Mouse (Mus musculus): ENCODE measurements around the gene Mkrn2os. TPM values are rescaled to one million over a fixed set of nuclear protein-coding genes. Genes with fewer than 3 reads are reported as not detected.

Mkrn2os gene
- polyA plus RNA-seq, 1 experiment from 2014 or later, result 27.4 TPM

- DNase-seq (ENCODE audit: low spot score) (no peak), ATAC-seq (ENCODE audit: low FRiP score, low TSS enrichment) (no peak)
- TF ChIP-seq EP300 (optimal IDR thresholded peaks at IDR 0.05) (no peak), CTCF (IDR thresholded peaks at IDR 0.05; ENCODE audit: low read depth) (no peak)
- WGBS, result 85% methylated on average over 10 of the region's 10 CpGs
- Histone ChIP-seq H3K27me3 (ENCODE audit: control insufficient read depth, insufficient read depth, low read length) (no peaks in the 10 kb centered on the region), H3K36me3 (ENCODE audit: control insufficient read depth, insufficient read depth, low read length) (peaks cover 46% of the 10 kb centered on the region), H3K9me3 (ENCODE audit: control insufficient read depth, low read length) (no peaks in the 10 kb centered on the region), H3K4me3 (ENCODE audit: low read depth, low read length) (no peak overlapping the region), H3K4me2 (replicated peaks; ENCODE audit: low read depth) (no peak overlapping the region), H3K9ac (ENCODE audit: low read length) (no peak overlapping the region), H3K27ac (replicated peaks) (no peak overlapping the region), H3K4me1 (replicated peaks; ENCODE audit: control insufficient read depth, insufficient read depth) (no peaks in the 10 kb centered on the region)
These were observed 27.4 kb upstream of the Mkrn2os start for GRCm38 (mm10) chr6:115619818-115620217.

GRCm38 (mm10) chr6:115615983-115616382 lies 23.6 kb upstream of the Mkrn2os start:
- H3K36me3 ChIP-seq (ENCODE audit: control insufficient read depth, insufficient read depth, low read length), result peaks cover 40% of the 10 kb centered on the region
- no peaks in the 10 kb centered on the region for H3K4me1 ChIP-seq (replicated peaks; ENCODE audit: control insufficient read depth, insufficient read depth)
- no peak overlapping the region for H3K4me2 ChIP-seq (replicated peaks; ENCODE audit: low read depth)
- peak; percentile 8; the same call in 1 of the 2 replicates for TF ChIP-seq CTCF (IDR thresholded peaks at IDR 0.05; ENCODE audit: low read depth)
- TF ChIP-seq EP300 (optimal IDR thresholded peaks at IDR 0.05), result no peak
- H3K27me3 ChIP-seq (ENCODE audit: control insufficient read depth, insufficient read depth, low read length), result no peaks in the 10 kb centered on the region
- DNase-seq (ENCODE audit: low spot score) (no peak), ATAC-seq (ENCODE audit: low FRiP score, low TSS enrichment) (0 out of 2 replicates have a peak, but pooled peaks have one; percentile 32)
- no peak overlapping the region for H3K4me3 ChIP-seq (ENCODE audit: low read depth, low read length)
- H3K9me3 ChIP-seq (ENCODE audit: control insufficient read depth, low read length), result no peaks in the 10 kb centered on the region
- H3K27ac ChIP-seq (replicated peaks), result no peak overlapping the region
- no peak overlapping the region for H3K9ac ChIP-seq (ENCODE audit: low read length)
- WGBS, result 71% methylated on average over 3 of the region's 3 CpGs

- no peak for ATAC-seq (ENCODE audit: low FRiP score, low TSS enrichment)
- Histone ChIP-seq H3K4me3 (ENCODE audit: low read depth, low read length) (no peak overlapping the region), H3K36me3 (ENCODE audit: control insufficient read depth, insufficient read depth, low read length) (peaks cover 35% of the 10 kb centered on the region), H3K4me1 (replicated peaks; ENCODE audit: control insufficient read depth, insufficient read depth) (no peaks in the 10 kb centered on the region), H3K27me3 (ENCODE audit: control insufficient read depth, insufficient read depth, low read length) (no peaks in the 10 kb centered on the region), H3K4me2 (replicated peaks; ENCODE audit: low read depth) (no peak overlapping the region), H3K9me3 (ENCODE audit: control insufficient read depth, low read length) (no peaks in the 10 kb centered on the region), H3K27ac (replicated peaks) (no peak overlapping the region), H3K9ac (ENCODE audit: low read length) (no peak overlapping the region)
- DNase-seq (ENCODE audit: low spot score), result no peak
- TF ChIP-seq CTCF (IDR thresholded peaks at IDR 0.05; ENCODE audit: low read depth) (no peak), EP300 (optimal IDR thresholded peaks at IDR 0.05) (no peak)
These were observed 21.4 kb upstream of the Mkrn2os start for GRCm38 (mm10) chr6:115613793-115614192.

GRCm38 (mm10) chr6:115610301-115610700 lies 17.9 kb upstream of the Mkrn2os start:
- H3K4me3 ChIP-seq (ENCODE audit: low read depth, low read length), result no peak overlapping the region
- H3K27me3 ChIP-seq (ENCODE audit: control insufficient read depth, insufficient read depth, low read length), result no peaks in the 10 kb centered on the region
- no peaks in the 10 kb centered on the region for H3K9me3 ChIP-seq (ENCODE audit: control insufficient read depth, low read length)
- peaks cover 15% of the 10 kb centered on the region for H3K36me3 ChIP-seq (ENCODE audit: control insufficient read depth, insufficient read depth, low read length)
- no peak for DNase-seq (ENCODE audit: low spot score)
- no peak for TF ChIP-seq CTCF (IDR thresholded peaks at IDR 0.05; ENCODE audit: low read depth)
- TF ChIP-seq EP300 (optimal IDR thresholded peaks at IDR 0.05), result no peak
- no peak for ATAC-seq (ENCODE audit: low FRiP score, low TSS enrichment)
- no peaks in the 10 kb centered on the region for H3K4me1 ChIP-seq (replicated peaks; ENCODE audit: control insufficient read depth, insufficient read depth)
- no peak overlapping the region for H3K27ac ChIP-seq (replicated peaks)
- H3K9ac ChIP-seq (ENCODE audit: low read length), result no peak overlapping the region
- no peak overlapping the region for H3K4me2 ChIP-seq (replicated peaks; ENCODE audit: low read depth)
- 92% methylated on average over 5 of the region's 5 CpGs for WGBS

- H3K4me1 ChIP-seq (replicated peaks; ENCODE audit: control insufficient read depth, insufficient read depth), result no peaks in the 10 kb centered on the region
- no peak overlapping the region for H3K4me3 ChIP-seq (ENCODE audit: low read depth, low read length)
- no peaks in the 10 kb centered on the region for H3K9me3 ChIP-seq (ENCODE audit: control insufficient read depth, low read length)
- no peaks in the 10 kb centered on the region for H3K27me3 ChIP-seq (ENCODE audit: control insufficient read depth, insufficient read depth, low read length)
- TF ChIP-seq EP300 (optimal IDR thresholded peaks at IDR 0.05) (no peak), CTCF (IDR thresholded peaks at IDR 0.05; ENCODE audit: low read depth) (peak; percentile 72)
- H3K27ac ChIP-seq (replicated peaks), result no peak overlapping the region
- WGBS, result 75% methylated on average over 3 of the region's 3 CpGs
- H3K4me2 ChIP-seq (replicated peaks; ENCODE audit: low read depth), result no peak overlapping the region
- H3K36me3 ChIP-seq (ENCODE audit: control insufficient read depth, insufficient read depth, low read length), result peaks cover 11% of the 10 kb centered on the region
- no peak overlapping the region for H3K9ac ChIP-seq (ENCODE audit: low read length)
- DNase-seq (ENCODE audit: low spot score) (peak; percentile 47), ATAC-seq (ENCODE audit: low FRiP score, low TSS enrichment) (no peak)
These were observed 16.7 kb upstream of the Mkrn2os start for GRCm38 (mm10) chr6:115609121-115609520.

GRCm38 (mm10) chr6:115607429-115607828 lies 15.1 kb upstream of the Mkrn2os start:
- WGBS, result 73% methylated on average over 4 of the region's 4 CpGs
- no peaks in the 10 kb centered on the region for H3K27me3 ChIP-seq (ENCODE audit: control insufficient read depth, insufficient read depth, low read length)
- no peak for ATAC-seq (ENCODE audit: low FRiP score, low TSS enrichment)

More at GRCm38 (mm10) chr6:115607429-115607828, 15.1 kb upstream of the Mkrn2os start:
- no peak overlapping the region for H3K4me2 ChIP-seq (replicated peaks; ENCODE audit: low read depth)
- peaks cover 4% of the 10 kb centered on the region; the same call in 1 of the 2 replicates for H3K36me3 ChIP-seq (ENCODE audit: control insufficient read depth, insufficient read depth, low read length)
- DNase-seq (ENCODE audit: low spot score), result no peak
- TF ChIP-seq EP300 (optimal IDR thresholded peaks at IDR 0.05), result no peak
- TF ChIP-seq CTCF (IDR thresholded peaks at IDR 0.05; ENCODE audit: low read depth), result no peak
- no peaks in the 10 kb centered on the region for H3K9me3 ChIP-seq (ENCODE audit: control insufficient read depth, low read length)
- H3K9ac ChIP-seq (ENCODE audit: low read length), result no peak overlapping the region
- H3K4me3 ChIP-seq (ENCODE audit: low read depth, low read length), result no peak overlapping the region
- 0 out of 2 replicates have a peak, but pooled peaks cover 3% of the 10 kb centered on the region for H3K4me1 ChIP-seq (replicated peaks; ENCODE audit: control insufficient read depth, insufficient read depth)
- H3K27ac ChIP-seq (replicated peaks), result no peak overlapping the region

Measured in stomach, postnatal 0 days (tissue).